Mouse (Mus musculus): ENCODE results near the gene Eif2b3.

DNA sequence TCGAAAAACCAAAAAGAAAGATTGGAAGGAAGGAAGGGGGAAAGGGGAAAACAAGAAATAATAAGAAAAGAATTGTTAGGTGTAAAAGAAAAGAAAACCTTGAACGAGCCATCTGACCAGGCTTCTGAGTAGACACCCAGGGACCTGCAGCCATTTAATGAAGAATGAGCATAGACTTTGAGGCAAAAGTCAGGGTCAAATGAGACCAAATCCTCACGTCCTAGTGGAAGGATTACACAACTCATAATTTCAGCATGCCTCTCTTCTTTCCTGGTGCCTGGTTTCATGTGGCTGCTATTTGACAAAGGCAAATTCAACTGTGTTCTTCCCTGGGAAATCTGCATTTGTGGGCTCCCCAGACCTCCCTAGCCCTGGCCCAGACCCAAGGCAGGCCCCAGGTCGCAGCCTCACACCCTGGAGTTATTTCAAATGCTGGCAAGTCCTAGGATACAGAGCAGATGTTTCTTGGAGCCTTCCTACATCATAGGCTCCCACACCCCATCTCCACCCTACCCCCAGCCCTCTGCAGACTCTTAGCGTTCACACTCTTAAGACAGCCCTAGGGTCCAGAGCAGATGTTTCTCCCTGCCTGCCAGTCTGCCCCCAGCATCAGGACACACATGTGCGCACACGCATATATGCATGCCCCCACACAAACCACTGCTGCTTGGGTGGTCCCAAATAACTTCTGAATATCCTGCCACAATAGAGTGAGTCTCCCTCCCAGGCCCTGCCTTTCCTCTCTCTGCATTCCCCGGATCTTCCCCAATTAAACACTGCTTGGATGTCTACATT is 79.0 kb downstream of the Eif2b3 start:
- TF ChIP-seq CTCF (IDR thresholded peaks at IDR 0.05; ENCODE audit: extremely low read depth, insufficient read length, insufficient replicate concordance, low read depth, low read length) (no peak), POLR2A (IDR thresholded peaks at IDR 0.05; ENCODE audit: low read depth, low read length) (no peak)

Measured in small intestine, adult 2 months (tissue).